Mouse (Mus musculus): ENCODE data around the gene Mars. TPM values are rescaled to one million over a fixed set of nuclear protein-coding genes. Genes with fewer than 3 reads are reported as not detected.

Gene Mars
- polyA plus RNA-seq, 1 experiment from 2014 or later = 128 TPM

DNA sequence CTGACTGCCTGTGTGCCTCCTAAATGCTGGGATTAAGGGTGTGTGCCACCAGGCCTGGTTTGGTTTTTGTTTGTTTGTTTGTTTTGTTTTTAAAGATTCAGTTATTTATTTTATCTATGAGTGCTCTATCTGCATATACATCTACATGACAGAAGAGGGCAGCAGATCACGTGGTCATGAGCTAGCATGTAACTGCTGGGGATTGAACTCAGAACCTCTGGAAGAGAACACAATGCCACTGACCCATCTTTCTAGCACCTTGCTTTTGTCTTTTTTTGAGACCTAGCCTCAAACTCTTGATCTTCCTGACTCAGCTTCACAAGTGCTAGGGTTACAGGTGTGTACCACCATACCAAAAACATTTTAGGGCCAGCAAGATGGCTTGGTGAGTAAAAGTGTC, 23.7 kb upstream of the Mars start:
- Histone ChIP-seq H3K4me3 (no peak overlapping the region), H3K4me1 (peaks cover 20% of the 10 kb centered on the region), H3K9me3 (no peaks in the 10 kb centered on the region), H3K9ac (no peak overlapping the region), H3K27me3 (peaks cover 19% of the 10 kb centered on the region), H3K27ac (no peak overlapping the region), H3K36me3 (peaks cover 71% of the 10 kb centered on the region), H3K4me2 (no peak overlapping the region)
- 64% methylated on average over 1 of the region's 1 CpGs for WGBS
- ATAC-seq (ENCODE audit: insufficient number of reproducible peaks, insufficient read depth, low FRiP score, low TSS enrichment, low read depth) = no peak

DNA sequence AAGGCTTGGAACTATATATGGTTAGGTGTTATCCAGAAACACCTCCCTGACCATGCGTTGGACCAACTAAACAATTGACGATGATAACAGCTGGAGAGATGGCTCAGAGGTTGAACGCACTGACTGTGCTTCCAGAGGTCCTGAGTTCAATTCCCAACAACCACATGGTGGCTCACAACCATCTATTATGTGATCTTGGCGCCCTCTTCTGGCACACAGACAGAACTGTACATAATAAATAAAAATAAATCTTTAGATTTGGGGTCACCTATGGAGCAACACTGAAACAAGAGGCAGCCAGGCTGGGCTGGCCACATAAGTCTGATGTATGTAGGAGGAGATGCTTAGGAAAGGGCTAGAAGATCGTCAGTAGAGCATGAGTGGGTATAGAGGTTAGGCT, 21.6 kb upstream of the Mars start:
- Histone ChIP-seq H3K4me3 (no peak overlapping the region), H3K4me2 (no peak overlapping the region), H3K27me3 (peaks cover 40% of the 10 kb centered on the region), H3K4me1 (peaks cover 10% of the 10 kb centered on the region; the same call in 1 of the 2 replicates), H3K9ac (no peak overlapping the region), H3K9me3 (no peaks in the 10 kb centered on the region), H3K27ac (no peak overlapping the region), H3K36me3 (peaks cover 76% of the 10 kb centered on the region)
- WGBS = 63% methylated on average over 5 of the region's 5 CpGs
- no peak for ATAC-seq (ENCODE audit: insufficient number of reproducible peaks, insufficient read depth, low FRiP score, low TSS enrichment, low read depth)

DNA sequence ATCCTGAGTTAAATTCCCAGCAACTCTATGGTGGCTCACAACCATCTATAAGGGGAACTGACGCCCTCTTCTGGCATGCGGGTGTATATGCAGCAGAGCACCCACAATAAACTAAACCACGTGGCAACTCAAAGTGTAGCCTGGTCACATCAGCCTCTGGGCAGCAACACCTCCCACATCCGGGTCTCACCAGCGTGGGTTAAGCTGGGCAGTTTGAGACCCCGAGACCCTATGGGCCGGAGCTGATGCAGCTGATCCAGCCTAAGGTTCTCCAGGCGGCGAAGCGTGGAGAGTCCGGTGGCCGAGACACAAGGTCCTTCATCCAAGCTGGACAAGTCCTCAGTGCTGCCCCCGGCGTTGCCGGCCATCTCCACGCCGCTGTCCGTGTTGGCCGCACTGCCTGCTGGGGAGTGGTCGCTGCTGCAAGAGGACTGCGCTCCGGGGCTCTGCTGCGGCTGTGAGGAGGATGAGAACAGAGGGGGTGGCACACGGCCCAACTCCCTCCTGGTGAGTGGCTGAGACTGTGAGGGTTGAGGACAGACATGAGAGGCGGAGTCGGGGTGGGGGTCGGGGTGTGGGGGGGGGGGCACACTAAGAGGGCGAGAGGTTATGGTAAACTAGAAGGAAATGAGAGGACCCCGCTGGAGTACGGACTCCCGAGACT, 20.8 kb upstream of the Mars start:
- 34% methylated on average over 31 of the region's 31 CpGs for WGBS
- no peak for ATAC-seq (ENCODE audit: insufficient number of reproducible peaks, insufficient read depth, low FRiP score, low TSS enrichment, low read depth)
- Histone ChIP-seq H3K27ac (no peak overlapping the region), H3K4me1 (peaks cover 10% of the 10 kb centered on the region; the same call in 1 of the 2 replicates), H3K36me3 (peaks cover 73% of the 10 kb centered on the region), H3K4me2 (0 out of 2 replicates have a peak overlapping the region, but pooled peaks have one; percentile 20), H3K27me3 (peaks cover 48% of the 10 kb centered on the region), H3K4me3 (no peak overlapping the region), H3K9ac (no peak overlapping the region), H3K9me3 (no peaks in the 10 kb centered on the region)

DNA sequence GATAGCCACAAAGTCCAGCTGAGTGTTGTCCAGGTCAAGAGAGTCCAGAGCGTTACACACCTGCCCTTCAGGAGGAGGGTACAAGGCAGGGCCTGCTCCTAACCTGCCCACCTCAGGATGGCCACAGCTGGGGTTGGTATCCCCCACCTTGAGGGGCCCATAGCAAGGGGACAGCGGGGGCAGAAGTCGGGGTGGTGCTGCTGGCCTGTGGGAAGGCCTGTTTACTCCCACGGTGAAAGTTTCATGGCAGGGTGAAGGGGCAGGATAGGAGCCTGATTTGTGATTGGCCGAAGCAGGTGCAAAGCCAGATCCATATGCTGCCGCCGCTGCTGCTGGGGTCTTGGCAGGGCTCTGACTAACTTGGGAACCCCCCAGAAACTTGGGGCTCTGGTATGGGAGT, 18.6 kb upstream of the Mars start:
- 70% methylated on average over 7 of the region's 7 CpGs for WGBS
- no peaks in the 10 kb centered on the region for H3K9me3 ChIP-seq
- no peak overlapping the region for H3K4me2 ChIP-seq
- no peak overlapping the region for H3K9ac ChIP-seq
- H3K27me3 ChIP-seq = peaks cover 70% of the 10 kb centered on the region
- H3K4me1 ChIP-seq = peaks cover 23% of the 10 kb centered on the region
- no peak for ATAC-seq (ENCODE audit: insufficient number of reproducible peaks, insufficient read depth, low FRiP score, low TSS enrichment, low read depth)
- no peak overlapping the region for H3K27ac ChIP-seq
- H3K36me3 ChIP-seq = peaks cover 52% of the 10 kb centered on the region
- H3K4me3 ChIP-seq = no peak overlapping the region

DNA sequence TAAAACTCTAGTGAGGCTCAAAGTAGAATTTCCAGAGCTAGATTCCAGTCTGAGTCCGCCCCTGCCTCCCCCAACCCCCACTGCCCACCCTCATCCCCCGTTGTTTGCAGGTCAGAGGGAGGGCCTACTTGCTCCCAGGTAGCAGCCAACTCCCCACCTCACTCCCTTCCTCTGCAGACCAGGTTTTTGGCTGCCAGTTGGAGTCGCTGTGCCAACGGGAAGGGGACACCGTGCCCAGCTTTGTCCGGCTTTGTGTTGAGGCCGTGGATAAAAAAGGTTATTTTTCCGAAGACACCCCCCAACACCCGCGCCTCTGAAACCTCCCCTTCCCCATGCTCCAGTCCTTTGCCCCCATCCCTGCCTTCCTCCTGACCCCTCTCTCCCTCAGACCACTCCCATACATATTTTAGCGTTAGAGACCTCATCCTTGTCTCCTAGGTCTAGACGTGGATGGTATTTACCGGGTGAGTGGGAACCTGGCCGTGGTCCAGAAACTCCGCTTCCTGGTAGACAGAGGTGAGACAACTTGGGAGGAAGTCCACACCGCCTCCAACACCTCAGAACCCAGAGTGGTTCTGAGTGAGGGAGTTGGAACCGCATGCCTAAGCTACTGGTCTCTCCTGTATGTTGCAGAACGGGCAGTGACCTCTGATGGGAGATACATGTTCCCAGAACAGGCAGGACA, 16.0 kb upstream of the Mars start:
- Histone ChIP-seq H3K4me3 (peak overlapping the region; percentile 52; the same call in 1 of the 2 replicates), H3K9ac (no peak overlapping the region), H3K27me3 (peaks cover 96% of the 10 kb centered on the region), H3K36me3 (peaks cover 26% of the 10 kb centered on the region), H3K4me2 (no peak overlapping the region; the same call in 1 of the 2 replicates), H3K27ac (no peak overlapping the region), H3K9me3 (no peaks in the 10 kb centered on the region), H3K4me1 (peaks cover 23% of the 10 kb centered on the region)
- no peak for ATAC-seq (ENCODE audit: insufficient number of reproducible peaks, insufficient read depth, low FRiP score, low TSS enrichment, low read depth)
- 46% methylated on average over 18 of the region's 18 CpGs for WGBS

DNA sequence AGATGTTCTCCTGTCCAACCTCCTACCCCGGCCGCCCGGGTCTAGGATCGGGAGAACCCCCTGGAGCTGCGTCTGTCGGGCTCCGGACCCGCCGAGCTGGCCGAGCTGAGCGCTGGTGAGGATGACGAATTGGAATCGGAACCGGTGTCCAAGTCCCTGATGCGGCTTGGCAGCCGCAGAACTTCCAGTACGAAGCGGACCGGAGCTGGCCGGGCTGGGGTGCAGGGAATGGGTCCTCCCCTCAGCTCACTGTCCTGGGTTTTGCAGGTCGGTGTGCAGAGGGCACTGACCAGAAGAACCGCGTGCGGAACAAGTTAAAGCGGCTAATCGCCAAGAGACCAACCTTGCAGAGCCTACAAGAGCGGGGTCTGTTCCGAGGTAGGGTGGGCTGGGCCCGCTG, 15.2 kb upstream of the Mars start:
- Histone ChIP-seq H3K27ac (no peak overlapping the region), H3K9me3 (no peaks in the 10 kb centered on the region), H3K4me2 (peak overlapping the region; percentile 87), H3K4me1 (peaks cover 23% of the 10 kb centered on the region), H3K27me3 (peaks cover 99% of the 10 kb centered on the region), H3K36me3 (peaks cover 20% of the 10 kb centered on the region), H3K4me3 (peak overlapping the region; percentile 52), H3K9ac (peak overlapping the region; percentile 69)
- 5% methylated on average over 29 of the region's 29 CpGs for WGBS
- ATAC-seq (ENCODE audit: insufficient number of reproducible peaks, insufficient read depth, low FRiP score, low TSS enrichment, low read depth) = no peak

DNA sequence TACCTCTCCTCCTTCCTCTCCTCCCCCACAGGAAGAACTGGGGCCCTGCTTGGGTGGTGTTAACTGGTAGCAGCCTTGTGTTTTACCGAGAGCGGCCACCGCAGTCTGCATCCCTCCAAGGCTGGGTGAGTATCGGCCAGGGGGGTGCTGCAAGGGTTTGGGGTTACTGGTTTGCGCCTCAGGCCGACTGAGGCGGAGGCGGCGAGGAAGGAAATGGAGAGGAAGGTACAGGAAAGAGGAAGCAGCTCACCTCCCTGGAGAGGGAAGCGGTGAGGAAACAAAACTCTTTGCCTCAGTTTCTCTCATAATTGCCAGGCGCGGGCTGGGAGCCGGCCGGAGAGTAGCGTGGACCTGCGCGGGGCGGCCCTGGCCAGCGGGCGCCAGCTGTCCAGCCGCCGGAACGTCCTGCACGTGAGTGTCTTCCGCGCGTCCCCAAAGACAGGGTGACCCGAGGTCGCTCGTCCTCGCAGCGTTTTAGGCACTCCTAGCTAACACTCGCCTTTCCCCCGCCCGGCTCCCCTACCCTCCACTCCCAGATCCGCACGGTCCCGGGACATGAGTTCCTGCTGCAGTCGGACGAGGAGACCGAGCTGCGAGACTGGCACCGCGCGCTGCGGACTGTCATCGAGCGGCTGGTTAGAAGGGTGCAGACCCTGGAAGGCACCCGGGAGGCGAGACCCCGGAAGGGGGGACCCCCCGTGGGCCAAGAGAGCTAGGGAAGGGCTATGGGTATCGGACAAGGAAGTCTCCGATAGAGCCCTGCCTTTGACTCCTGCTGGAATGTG, 14.6 kb upstream of the Mars start:
- H3K36me3 ChIP-seq = peaks cover 14% of the 10 kb centered on the region
- H3K4me2 ChIP-seq = peak overlapping the region; percentile 87
- 2% methylated on average over 54 of the region's 54 CpGs for WGBS
- H3K9ac ChIP-seq = peak overlapping the region; percentile 69
- H3K4me3 ChIP-seq = peak overlapping the region; percentile 52
- no peaks in the 10 kb centered on the region for H3K9me3 ChIP-seq
- peaks cover 98% of the 10 kb centered on the region for H3K27me3 ChIP-seq
- peaks cover 23% of the 10 kb centered on the region for H3K4me1 ChIP-seq
- no peak overlapping the region for H3K27ac ChIP-seq
- ATAC-seq (ENCODE audit: insufficient number of reproducible peaks, insufficient read depth, low FRiP score, low TSS enrichment, low read depth) = 0 out of 2 replicates have a peak, but pooled peaks have one; percentile 5

DNA sequence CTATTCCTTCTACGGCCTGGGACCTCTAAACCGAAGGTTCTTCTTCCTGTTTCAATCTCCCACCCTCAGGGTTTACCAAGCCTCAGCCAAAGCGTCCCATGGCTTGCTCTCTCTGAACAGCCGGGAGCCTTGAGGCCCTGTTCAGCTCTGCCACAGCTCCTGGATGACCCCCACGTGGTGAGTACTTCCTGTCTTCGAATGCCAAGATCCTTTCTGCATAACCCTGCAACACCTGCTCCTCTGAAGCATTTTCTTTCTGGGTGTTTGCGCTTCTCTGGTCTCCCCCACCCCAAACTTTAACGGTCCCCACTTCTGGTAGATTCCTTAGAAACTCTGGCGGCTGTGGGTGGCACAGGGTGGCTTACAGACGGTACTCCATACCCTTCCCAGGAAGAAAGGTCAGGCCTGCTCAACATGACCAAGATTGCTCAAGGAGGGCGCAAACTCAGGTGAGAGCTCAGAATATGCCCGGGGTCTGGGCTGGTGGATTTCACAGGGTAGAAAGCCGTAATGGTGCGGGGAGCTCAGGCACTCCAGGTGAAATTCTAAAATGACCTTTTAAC, 13.9 kb upstream of the Mars start:
- peak overlapping the region; percentile 87 for H3K4me2 ChIP-seq
- peak overlapping the region; percentile 69 for H3K9ac ChIP-seq
- peaks cover 16% of the 10 kb centered on the region for H3K4me1 ChIP-seq
- peaks cover 98% of the 10 kb centered on the region for H3K27me3 ChIP-seq
- ATAC-seq (ENCODE audit: insufficient number of reproducible peaks, insufficient read depth, low FRiP score, low TSS enrichment, low read depth) = no peak
- no peak overlapping the region for H3K27ac ChIP-seq
- peaks cover 7% of the 10 kb centered on the region for H3K36me3 ChIP-seq
- WGBS = 30% methylated on average over 14 of the region's 14 CpGs
- H3K4me3 ChIP-seq = peak overlapping the region; percentile 52
- H3K9me3 ChIP-seq = no peaks in the 10 kb centered on the region

DNA sequence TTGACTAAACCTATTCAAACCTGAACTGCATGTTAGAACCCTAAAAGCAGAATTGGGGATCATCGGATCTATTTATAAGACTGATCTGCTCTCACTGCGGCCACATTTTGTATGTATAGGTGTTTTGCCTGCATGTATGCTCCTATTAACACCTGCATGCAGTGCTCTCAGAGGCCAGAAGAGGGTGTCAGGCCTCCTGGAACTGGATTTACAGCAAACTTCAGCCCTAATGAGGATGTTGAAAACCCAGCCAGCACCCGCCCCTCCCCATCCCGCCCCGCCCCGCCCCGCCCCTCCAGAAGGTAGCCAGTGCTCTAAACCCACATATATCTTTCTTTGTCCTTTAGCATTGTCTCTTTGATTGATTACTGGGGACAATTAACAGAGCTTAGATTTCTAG, 12.9 kb upstream of the Mars start:
- no peak overlapping the region for H3K9ac ChIP-seq
- no peak overlapping the region; the same call in 1 of the 2 replicates for H3K4me2 ChIP-seq
- no peak overlapping the region for H3K27ac ChIP-seq
- no peak overlapping the region for H3K4me3 ChIP-seq
- no peak for ATAC-seq (ENCODE audit: insufficient number of reproducible peaks, insufficient read depth, low FRiP score, low TSS enrichment, low read depth)
- no peaks in the 10 kb centered on the region for H3K9me3 ChIP-seq
- H3K27me3 ChIP-seq = peaks cover 87% of the 10 kb centered on the region
- peaks cover 16% of the 10 kb centered on the region for H3K4me1 ChIP-seq
- WGBS = 12% methylated on average over 7 of the region's 7 CpGs
- no peaks in the 10 kb centered on the region for H3K36me3 ChIP-seq

DNA sequence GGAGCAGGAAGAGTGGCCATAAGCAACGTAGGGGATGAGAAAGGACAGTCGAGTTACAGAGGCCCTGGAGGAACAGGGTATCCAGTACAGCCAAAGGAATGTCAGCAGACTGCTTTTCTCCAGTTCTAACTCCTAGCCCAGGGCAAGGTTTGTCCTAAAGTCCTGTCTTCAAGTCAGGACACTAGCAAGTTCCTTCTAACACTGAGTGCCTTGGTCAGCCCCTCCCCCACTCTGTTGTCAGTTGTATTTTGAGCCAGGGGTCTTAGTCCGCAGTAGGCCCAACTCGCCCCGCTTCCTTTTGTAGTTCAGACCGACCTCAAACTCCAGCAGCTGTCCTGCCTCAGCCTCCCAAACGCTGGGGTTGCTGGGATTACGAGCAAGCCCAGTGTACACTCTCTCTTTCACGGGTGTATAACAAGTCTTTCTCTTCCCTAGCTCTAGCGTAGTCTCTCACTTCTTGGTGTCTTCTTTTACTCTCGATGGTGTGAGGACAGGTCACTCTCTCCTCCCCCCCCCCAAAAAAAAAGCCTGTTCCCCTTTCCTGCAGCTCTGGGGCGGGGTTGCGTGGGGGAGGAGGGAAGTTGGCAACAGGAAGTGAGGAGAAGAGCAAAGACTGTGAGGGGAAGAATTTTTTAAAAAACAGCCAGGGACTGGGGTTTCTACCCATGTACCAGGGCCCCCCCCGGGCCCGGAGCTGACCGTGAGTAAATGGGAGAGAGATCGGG, 11.7 kb upstream of the Mars start:
- Histone ChIP-seq H3K4me2 (no peak overlapping the region), H3K36me3 (no peaks in the 10 kb centered on the region), H3K4me1 (peaks cover 16% of the 10 kb centered on the region), H3K27me3 (peaks cover 75% of the 10 kb centered on the region), H3K27ac (no peak overlapping the region), H3K9me3 (no peaks in the 10 kb centered on the region), H3K9ac (no peak overlapping the region), H3K4me3 (no peak overlapping the region)
- ATAC-seq (ENCODE audit: insufficient number of reproducible peaks, insufficient read depth, low FRiP score, low TSS enrichment, low read depth) = no peak
- 66% methylated on average over 17 of the region's 17 CpGs for WGBS

DNA sequence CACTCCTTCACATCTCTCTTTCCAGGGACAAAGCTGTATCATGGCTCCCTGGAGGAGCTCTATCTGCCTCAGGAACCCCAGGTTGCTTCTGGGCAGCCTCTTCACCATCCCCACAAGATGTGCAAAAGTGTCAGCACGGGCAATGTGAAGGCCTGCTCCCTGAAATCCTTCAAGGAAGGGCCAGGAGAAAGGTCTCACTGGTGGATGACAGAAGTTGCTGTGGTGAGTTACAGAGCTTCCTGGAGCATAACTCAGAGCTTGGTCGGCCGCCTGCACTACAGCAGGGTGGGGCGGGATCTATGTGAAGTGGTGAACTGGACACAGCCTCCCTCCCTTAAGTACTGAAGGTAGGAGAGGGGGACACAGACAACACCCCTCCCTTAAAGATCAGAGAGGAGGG, 11.1 kb upstream of the Mars start:
- WGBS = 81% methylated on average over 4 of the region's 4 CpGs
- ATAC-seq (ENCODE audit: insufficient number of reproducible peaks, insufficient read depth, low FRiP score, low TSS enrichment, low read depth) = no peak
- Histone ChIP-seq H3K36me3 (no peaks in the 10 kb centered on the region), H3K27ac (no peak overlapping the region), H3K4me1 (peaks cover 16% of the 10 kb centered on the region), H3K9ac (no peak overlapping the region), H3K27me3 (peaks cover 69% of the 10 kb centered on the region), H3K4me2 (no peak overlapping the region), H3K9me3 (no peaks in the 10 kb centered on the region), H3K4me3 (no peak overlapping the region)
